Mouse (Mus musculus): ENCODE measurements around the gene Lhfpl2. TPM values are rescaled to one million over a fixed set of nuclear protein-coding genes. Genes with fewer than 3 reads are reported as not detected.

Lhfpl2 gene
- polyA plus RNA-seq, 1 experiment from 2014 or later: 5.2 TPM

- peak; percentile 45 for DNase-seq (ENCODE audit: low spot score)
These were observed 116.3 kb downstream of the Lhfpl2 start for GRCm38 (mm10) chr13:94173633-94174576.

- DNase-seq (ENCODE audit: low spot score): peak; percentile 33
These were observed 117.1 kb downstream of the Lhfpl2 start for GRCm38 (mm10) chr13:94174577-94175279.

- DNase-seq (ENCODE audit: low spot score): peak; percentile 64
These were observed 117.9 kb downstream of the Lhfpl2 start for GRCm38 (mm10) chr13:94175379-94176050.

GRCm38 (mm10) chr13:94177148-94177547, 119.6 kb downstream of the Lhfpl2 start:
- DNase-seq (ENCODE audit: low spot score): peak; percentile 85

GRCm38 (mm10) chr13:94178401-94179040, 120.9 kb downstream of the Lhfpl2 start:
- peak; percentile 56 for DNase-seq (ENCODE audit: low spot score)

GRCm38 (mm10) chr13:94180477-94181420, 123.2 kb downstream of the Lhfpl2 start:
- DNase-seq (ENCODE audit: low spot score): no peak

GRCm38 (mm10) chr13:94182026-94182425, 124.4 kb downstream of the Lhfpl2 start:
- no peak for DNase-seq (ENCODE audit: low spot score)

GRCm38 (mm10) chr13:94183372-94184021, 125.9 kb downstream of the Lhfpl2 start:
- DNase-seq (ENCODE audit: low spot score): no peak

- no peak for DNase-seq (ENCODE audit: low spot score)
These were observed 127.3 kb downstream of the Lhfpl2 start for GRCm38 (mm10) chr13:94184726-94185456.

GRCm38 (mm10) chr13:94185631-94186030, 128.0 kb downstream of the Lhfpl2 start:
- DNase-seq (ENCODE audit: low spot score): no peak

- DNase-seq (ENCODE audit: low spot score): no peak
These were observed 130.8 kb downstream of the Lhfpl2 start for GRCm38 (mm10) chr13:94188200-94189086.

- no peak for DNase-seq (ENCODE audit: low spot score)
These were observed 132.8 kb downstream of the Lhfpl2 start for GRCm38 (mm10) chr13:94190386-94190785.

- DNase-seq (ENCODE audit: low spot score): no peak
These were observed 135.6 kb downstream of the Lhfpl2 start for GRCm38 (mm10) chr13:94193227-94193626.

- no peak for DNase-seq (ENCODE audit: low spot score)
These were observed 141.0 kb downstream of the Lhfpl2 start for GRCm38 (mm10) chr13:94198616-94199015.

GRCm38 (mm10) chr13:94199829-94200228, 142.2 kb downstream of the Lhfpl2 start:
- DNase-seq (ENCODE audit: low spot score): no peak

GRCm38 (mm10) chr13:94205234-94205633, 147.6 kb downstream of the Lhfpl2 start:
- peak; percentile 55 for DNase-seq (ENCODE audit: low spot score)

- DNase-seq (ENCODE audit: low spot score): no peak
These were observed 150.4 kb downstream of the Lhfpl2 start for GRCm38 (mm10) chr13:94207973-94208372.

GRCm38 (mm10) chr13:94208892-94209291, 151.3 kb downstream of the Lhfpl2 start:
- no peak for DNase-seq (ENCODE audit: low spot score)

All from thymus, postnatal 0 days (tissue).